Mouse (Mus musculus) megakaryocyte, embryonic 14.5 days (primary cell): ENCODE data around the gene Zdhhc20. TPM values are rescaled to one million over a fixed set of nuclear protein-coding genes. Genes with fewer than 3 reads are reported as not detected.
"Not testable (repeated sequence)": the region's sequence is repeated elsewhere in the genome, so short reads cannot be mapped to it uniquely, and the experiment has no call there.

Experiments used
- H3K27me3 ChIP-seq: replicated peaks from 2 replicates; pipeline ENCODE3; 2012; ENCODE audit warnings: inconsistent platforms
- H3K36me3 ChIP-seq: replicated peaks from 2 replicates; pipeline ENCODE3; 2012; ENCODE audit warnings: low read length, inconsistent platforms, mixed read lengths
- H3K4me1 ChIP-seq: 2 replicates; pipeline ENCODE4 v1.6.1; 2012; ENCODE audit warnings: inconsistent platforms
- H3K4me3 ChIP-seq: replicated peaks from 2 replicates; pipeline ENCODE3; 2012; ENCODE audit warnings: moderate library complexity, mild to moderate bottlenecking, inconsistent platforms
- H3K9me3 ChIP-seq: 2 replicates; pipeline ENCODE4 v1.6.1; 2012; ENCODE audit warnings: inconsistent platforms
- FLI1 ChIP-seq: IDR thresholded peaks from 2 replicates; pipeline ENCODE4 v1.6.1; 2012; ENCODE audit warnings: low read length, inconsistent platforms, mixed read lengths
- GATA1 ChIP-seq: IDR thresholded peaks from 3 replicates; pipeline ENCODE4 v1.6.1; 2012; ENCODE audit warnings: mixed read lengths, low read length, inconsistent platforms, borderline replicate concordance
- polyA plus RNA-seq: library from polyadenylated mRNA; stranded (reverse); fragments of >175 nt; gene quantifications from 2 replicates; pipeline ENCODE4 v1.2.3, GENCODE M21; 2012; ENCODE audit warnings: low replicate concordance; ENCODE audit not compliant: insufficient read depth

Gene Zdhhc20
- polyA plus RNA-seq, 1 experiment, result 0.58 TPM

DNA sequence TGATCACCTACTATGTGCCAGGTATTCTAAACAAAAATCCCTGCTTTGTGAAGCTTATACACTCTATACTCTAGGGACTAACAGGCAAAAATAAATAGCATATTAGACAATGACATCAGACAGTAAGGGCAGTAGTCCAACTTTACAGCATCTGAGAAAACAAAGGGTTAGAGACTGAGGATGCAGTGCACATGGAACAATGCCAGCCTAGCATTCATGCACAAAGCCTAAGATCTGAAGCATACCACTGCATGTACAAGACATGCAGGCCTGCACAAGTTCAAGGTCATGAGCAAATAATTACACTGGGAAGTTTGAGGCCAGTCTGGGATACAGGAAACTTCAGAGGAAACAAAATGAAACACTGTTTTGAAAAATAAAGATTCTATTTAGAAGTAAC is 30.6 kb downstream of the Zdhhc20 start:
- no peaks in the 10 kb centered on the region for H3K27me3 ChIP-seq
- no peaks in the 10 kb centered on the region for H3K9me3 ChIP-seq
- TF ChIP-seq GATA1, result no peak
- TF ChIP-seq FLI1, result no peak
- peaks cover 61% of the 10 kb centered on the region for H3K36me3 ChIP-seq
- H3K4me1 ChIP-seq, result peaks cover 69% of the 10 kb centered on the region
- H3K4me3 ChIP-seq, result no peak overlapping the region

DNA sequence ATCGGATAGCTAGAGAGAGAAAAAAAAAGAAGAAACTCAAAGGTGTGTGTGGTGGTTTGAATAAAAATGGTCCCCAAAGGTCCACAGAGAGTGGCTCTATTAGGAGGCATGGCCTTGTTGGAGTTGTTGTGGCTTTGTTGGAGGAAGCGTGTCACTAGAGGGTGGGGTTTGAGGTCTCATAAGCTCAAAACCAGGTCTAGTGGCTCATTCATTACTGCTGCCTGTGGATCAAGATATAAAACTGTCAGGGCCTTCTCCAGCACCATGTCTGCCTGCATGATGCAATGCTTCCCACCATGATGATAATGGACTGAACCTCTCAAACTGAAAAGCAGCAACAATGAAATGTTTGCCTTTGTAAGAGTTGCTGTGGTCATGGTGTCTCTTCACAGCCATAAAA is 31.5 kb downstream of the Zdhhc20 start:
- H3K36me3 ChIP-seq, result peaks cover 54% of the 10 kb centered on the region
- TF ChIP-seq FLI1, result no peak
- no peaks in the 10 kb centered on the region for H3K9me3 ChIP-seq

DNA sequence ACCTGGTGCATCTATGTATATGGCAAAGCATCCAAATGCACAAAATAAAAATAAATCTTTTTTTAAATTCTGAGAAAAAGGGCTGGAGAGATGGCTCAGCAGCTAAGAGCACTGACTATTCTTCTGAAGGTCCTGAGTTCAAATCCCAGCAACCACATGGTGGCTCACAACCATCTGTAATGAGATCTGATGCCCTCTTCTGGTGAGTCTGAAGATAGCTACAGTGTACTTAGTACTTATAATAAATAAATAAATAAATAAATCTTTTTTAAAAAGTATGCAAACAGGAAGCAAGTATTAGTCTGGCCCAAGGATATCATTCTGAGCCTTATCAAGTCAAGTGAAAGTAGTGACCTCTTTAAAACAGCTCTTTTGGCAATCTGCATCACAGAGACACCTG is 34.0 kb downstream of the Zdhhc20 start:
- Histone ChIP-seq H3K36me3 (peaks cover 52% of the 10 kb centered on the region), H3K4me1 (peaks cover 55% of the 10 kb centered on the region)
- H3K4me3 ChIP-seq, H3K9me3 ChIP-seq, H3K27me3 ChIP-seq: not testable (repeated sequence)

More for the DNA sequence above, 31.5 kb downstream of the Zdhhc20 start:
- Histone ChIP-seq H3K4me3 (no peak overlapping the region), H3K4me1 (peaks cover 69% of the 10 kb centered on the region), H3K27me3 (no peaks in the 10 kb centered on the region)

DNA sequence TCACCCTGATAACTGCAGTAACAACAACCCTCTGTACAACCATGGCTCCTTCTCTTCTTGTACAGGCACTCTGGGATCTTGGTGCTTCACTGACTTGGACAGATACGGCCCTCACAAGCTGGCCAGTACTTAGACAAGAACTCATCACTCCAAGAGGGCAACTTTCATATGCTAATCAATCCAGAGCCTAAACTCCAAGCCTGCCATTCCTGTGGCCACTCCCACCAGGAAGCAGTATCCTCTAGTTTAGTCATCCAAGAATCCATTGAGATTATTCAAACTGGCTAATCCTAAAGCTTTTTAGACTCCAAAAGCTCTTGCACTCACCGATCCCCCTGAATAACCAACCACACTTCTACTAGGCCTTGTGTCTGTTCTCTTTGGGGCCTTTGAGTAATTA is 37.1 kb downstream of the Zdhhc20 start:
- no peak overlapping the region for H3K4me3 ChIP-seq
- no peaks in the 10 kb centered on the region for H3K9me3 ChIP-seq
- H3K4me1 ChIP-seq, result peaks cover 46% of the 10 kb centered on the region
- H3K36me3 ChIP-seq, result peaks cover 37% of the 10 kb centered on the region
- H3K27me3 ChIP-seq, result no peaks in the 10 kb centered on the region
- TF ChIP-seq FLI1 (no peak), GATA1 (no peak)

DNA sequence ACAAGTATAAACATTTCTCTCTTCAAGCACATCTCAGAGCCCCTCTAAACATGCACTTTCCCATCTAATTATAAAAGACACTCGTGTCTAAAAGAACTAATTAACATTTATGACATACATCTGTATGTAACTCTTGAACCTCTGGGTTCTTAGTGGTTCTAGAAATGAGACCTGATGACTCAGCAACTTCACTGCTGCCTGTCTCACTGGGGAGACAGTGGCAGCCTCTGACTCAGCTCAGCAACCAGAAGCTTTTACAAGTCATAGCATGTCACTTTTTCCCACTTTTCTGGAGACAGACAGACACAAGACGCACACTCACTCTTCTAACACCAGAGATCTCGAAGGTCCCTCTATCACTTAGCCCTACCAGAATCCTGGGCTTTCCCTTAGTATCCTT is 39.7 kb downstream of the Zdhhc20 start:
- Histone ChIP-seq H3K9me3 (no peaks in the 10 kb centered on the region), H3K4me3 (no peak overlapping the region), H3K36me3 (peaks cover 40% of the 10 kb centered on the region), H3K27me3 (no peaks in the 10 kb centered on the region), H3K4me1 (peaks cover 39% of the 10 kb centered on the region)
- TF ChIP-seq FLI1 (no peak), GATA1 (no peak)

DNA sequence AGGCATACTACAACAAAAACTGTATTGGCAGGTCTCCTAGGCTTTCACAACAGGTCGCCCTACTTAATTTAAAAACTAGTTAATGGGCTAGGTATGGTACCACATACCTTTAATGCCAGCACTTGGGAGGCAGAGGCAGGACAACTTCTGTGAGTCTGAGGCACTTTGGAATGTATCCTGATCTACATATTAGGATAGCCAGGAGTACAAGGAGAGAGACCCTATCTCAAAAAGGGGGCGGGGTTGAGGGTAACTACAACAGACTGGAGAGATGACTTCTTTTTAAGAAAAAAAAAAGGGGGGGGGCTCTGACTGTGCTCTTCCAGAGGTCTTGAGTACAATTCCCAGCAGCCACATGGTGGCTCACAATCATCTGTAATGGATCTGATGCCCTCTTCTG is 41.4 kb downstream of the Zdhhc20 start:
- Histone ChIP-seq H3K9me3 (no peaks in the 10 kb centered on the region), H3K4me3 (no peak overlapping the region), H3K27me3 (no peaks in the 10 kb centered on the region), H3K36me3 (peaks cover 53% of the 10 kb centered on the region), H3K4me1 (peaks cover 36% of the 10 kb centered on the region)
- TF ChIP-seq GATA1, result no peak
- no peak for TF ChIP-seq FLI1

DNA sequence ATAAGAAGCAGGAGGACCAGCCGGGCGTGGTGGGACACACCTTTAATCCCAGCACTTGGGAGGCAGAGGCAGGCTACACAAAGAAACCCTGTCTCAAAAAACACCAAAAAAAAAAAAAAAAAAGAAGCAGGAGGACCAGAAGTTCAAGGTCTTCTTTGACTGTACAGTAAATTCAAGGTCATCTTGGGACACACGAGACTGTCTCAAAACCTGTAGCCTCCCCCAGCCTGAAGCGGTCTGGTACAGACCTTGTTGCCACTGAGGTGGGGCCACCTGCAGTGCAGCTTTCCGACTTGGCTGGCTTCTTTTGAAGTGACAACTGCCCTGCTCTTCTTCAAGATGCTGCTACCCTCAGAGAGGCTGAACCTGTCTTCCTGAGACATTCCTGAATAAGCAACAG is 42.0 kb downstream of the Zdhhc20 start:
- Histone ChIP-seq H3K4me1 (peaks cover 31% of the 10 kb centered on the region), H3K36me3 (peaks cover 52% of the 10 kb centered on the region)
- not testable (repeated sequence) for H3K4me3 ChIP-seq, H3K9me3 ChIP-seq, H3K27me3 ChIP-seq

DNA sequence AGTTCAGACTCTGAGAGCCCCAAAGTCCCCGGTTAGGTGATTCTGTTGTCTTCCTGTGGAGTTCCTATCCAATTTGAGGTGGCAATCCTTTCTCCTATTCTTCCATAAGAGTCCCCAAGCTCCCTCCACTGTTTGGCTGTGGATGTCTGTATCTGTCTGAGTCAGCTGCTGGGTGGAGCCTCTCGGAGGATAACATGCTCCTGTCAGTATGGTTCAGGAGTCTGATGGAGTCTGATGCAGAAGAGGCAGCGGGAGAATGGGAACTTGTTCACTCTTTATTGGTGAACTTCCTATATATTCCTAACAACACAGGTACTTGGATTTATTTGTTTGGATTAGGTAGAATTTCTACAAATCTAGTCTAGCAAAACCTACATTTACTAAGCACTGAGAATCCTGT is 45.5 kb downstream of the Zdhhc20 start:
- TF ChIP-seq GATA1 (no peak), FLI1 (no peak)
- no peak overlapping the region for H3K4me3 ChIP-seq
- H3K4me1 ChIP-seq, result peaks cover 11% of the 10 kb centered on the region
- H3K27me3 ChIP-seq, result no peaks in the 10 kb centered on the region
- H3K36me3 ChIP-seq, result peaks cover 64% of the 10 kb centered on the region
- H3K9me3 ChIP-seq, result no peaks in the 10 kb centered on the region

DNA sequence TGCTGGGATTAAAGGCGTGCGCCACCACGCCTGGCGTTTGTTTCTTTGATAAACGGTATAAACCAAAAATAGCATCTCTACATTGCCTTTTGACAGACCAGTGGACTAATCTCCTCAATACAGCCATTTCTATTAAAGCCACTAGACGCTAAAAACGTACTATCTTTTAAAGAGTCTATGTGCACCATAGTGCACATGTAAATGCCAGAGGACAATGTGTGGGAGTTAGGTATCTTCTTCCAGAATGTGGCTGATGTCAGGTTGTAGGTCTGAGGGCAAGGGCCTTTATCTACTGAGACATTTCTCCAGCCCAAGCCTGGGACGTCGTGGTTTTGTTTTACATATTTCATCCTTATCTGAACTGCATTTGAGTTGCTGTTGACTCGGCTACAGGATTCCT is 54.9 kb downstream of the Zdhhc20 start:
- Histone ChIP-seq H3K4me1 (peaks cover 33% of the 10 kb centered on the region), H3K4me3 (peak overlapping the region; percentile 24), H3K9me3 (no peaks in the 10 kb centered on the region), H3K27me3 (no peaks in the 10 kb centered on the region), H3K36me3 (peaks cover 63% of the 10 kb centered on the region)
- TF ChIP-seq GATA1, result no peak
- TF ChIP-seq FLI1, result no peak

DNA sequence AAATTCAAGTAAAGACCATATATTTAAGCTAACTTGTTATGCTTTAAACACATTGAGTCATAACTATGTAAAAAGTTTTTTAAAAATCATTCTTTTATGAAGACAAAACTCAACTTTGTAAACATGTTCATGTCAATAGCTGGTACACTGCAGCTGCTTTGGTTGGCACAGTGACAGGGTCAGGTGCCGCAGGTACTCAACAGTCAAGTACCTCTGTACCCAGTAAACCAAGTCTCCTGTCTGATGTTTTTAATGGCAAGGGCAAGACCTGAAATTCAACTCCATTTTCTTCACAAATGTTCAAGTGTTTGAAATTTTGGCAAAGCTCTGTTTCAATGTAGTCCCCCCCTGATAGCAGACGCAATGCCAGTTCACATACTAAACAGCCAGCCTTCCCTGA is 56.5 kb downstream of the Zdhhc20 start:
- Histone ChIP-seq H3K4me3 (no peak overlapping the region), H3K27me3 (no peaks in the 10 kb centered on the region), H3K9me3 (no peaks in the 10 kb centered on the region), H3K4me1 (peaks cover 42% of the 10 kb centered on the region), H3K36me3 (peaks cover 65% of the 10 kb centered on the region)
- TF ChIP-seq FLI1, result no peak
- TF ChIP-seq GATA1, result no peak

DNA sequence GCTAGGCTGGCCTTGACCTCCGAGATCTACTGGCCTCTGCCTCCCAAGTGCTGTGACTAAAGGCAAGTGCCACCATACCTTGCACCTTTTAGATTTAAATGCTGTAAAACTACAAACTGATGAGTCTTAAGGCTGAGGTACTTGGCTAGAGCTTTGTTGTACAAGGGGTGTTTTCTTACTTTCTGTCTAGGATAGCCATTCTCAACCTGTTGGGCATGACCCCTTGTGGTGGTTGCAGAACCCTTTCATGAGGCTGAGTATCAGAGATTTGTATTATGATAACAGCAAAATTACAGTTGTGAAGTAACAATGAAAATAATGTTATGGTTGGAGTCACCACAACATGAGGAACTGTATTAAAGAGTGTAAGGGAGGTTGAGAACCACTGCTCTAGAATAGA is 62.8 kb downstream of the Zdhhc20 start:
- H3K4me1 ChIP-seq, result peaks cover 42% of the 10 kb centered on the region
- H3K4me3 ChIP-seq, result peak overlapping the region; percentile 99

More for the DNA sequence above, 62.8 kb downstream of the Zdhhc20 start:
- no peak for TF ChIP-seq FLI1
- TF ChIP-seq GATA1, result no peak
- H3K36me3 ChIP-seq, result peaks cover 35% of the 10 kb centered on the region
- H3K27me3 ChIP-seq, result no peaks in the 10 kb centered on the region
- no peaks in the 10 kb centered on the region for H3K9me3 ChIP-seq
